Mouse (Mus musculus): ENCODE results near the gene Mcoln2.

Mcoln2 gene

GRCm38 (mm10) chr3:146145501-146145900 is 4.1 kb upstream of the Mcoln2 start:
- no peak for DNase-seq (ENCODE audit: low spot score in 2 of 2)

GRCm38 (mm10) chr3:146146131-146146530 is 3.5 kb upstream of the Mcoln2 start:
- DNase-seq (ENCODE audit: low spot score in 2 of 2), result no peak

- peak; percentile 40 to 47 for DNase-seq (ENCODE audit: low spot score in 2 of 2)
Observed at GRCm38 (mm10) chr3:146150058-146150400, 396 bp downstream of the Mcoln2 start.

- peak in 1 of 2 experiments; percentile 15 for DNase-seq (ENCODE audit: low spot score in 2 of 2)
Observed at GRCm38 (mm10) chr3:146150560-146150959, 927 bp downstream of the Mcoln2 start.

- no peak for DNase-seq (ENCODE audit: low spot score in 2 of 2)
Observed at GRCm38 (mm10) chr3:146151328-146151727, 1.7 kb downstream of the Mcoln2 start.

GRCm38 (mm10) chr3:146151755-146152154 is 2.1 kb downstream of the Mcoln2 start:
- no peak for DNase-seq (ENCODE audit: low spot score in 2 of 2)

- no peak for DNase-seq (ENCODE audit: low spot score in 2 of 2)
Observed at GRCm38 (mm10) chr3:146152348-146152747, 2.7 kb downstream of the Mcoln2 start.

GRCm38 (mm10) chr3:146152913-146153312 is 3.3 kb downstream of the Mcoln2 start:
- DNase-seq (ENCODE audit: low spot score in 2 of 2), result no peak

- DNase-seq (ENCODE audit: low spot score in 2 of 2), result no peak
Observed at GRCm38 (mm10) chr3:146153862-146154611, 4.4 kb downstream of the Mcoln2 start.

GRCm38 (mm10) chr3:146155628-146156576 is 6.3 kb downstream of the Mcoln2 start:
- DNase-seq (ENCODE audit: low spot score in 2 of 2), result no peak

GRCm38 (mm10) chr3:146156811-146157210 is 7.2 kb downstream of the Mcoln2 start:
- DNase-seq (ENCODE audit: low spot score in 2 of 2), result no peak

GRCm38 (mm10) chr3:146158039-146158438 is 8.4 kb downstream of the Mcoln2 start:
- no peak for DNase-seq (ENCODE audit: low spot score in 2 of 2)

GRCm38 (mm10) chr3:146159360-146159759 is 9.7 kb downstream of the Mcoln2 start:
- DNase-seq (ENCODE audit: low spot score in 2 of 2), result no peak

GRCm38 (mm10) chr3:146162197-146162596 is 12.6 kb downstream of the Mcoln2 start:
- DNase-seq (ENCODE audit: low spot score in 2 of 2), result no peak

- no peak for DNase-seq (ENCODE audit: low spot score in 2 of 2)
Observed at GRCm38 (mm10) chr3:146169356-146169755, 19.7 kb downstream of the Mcoln2 start.

- DNase-seq (ENCODE audit: low spot score in 2 of 2), result no peak
Observed at GRCm38 (mm10) chr3:146173030-146173429, 23.4 kb downstream of the Mcoln2 start.

- no peak for DNase-seq (ENCODE audit: low spot score in 2 of 2)
Observed at GRCm38 (mm10) chr3:146174215-146174614, 24.6 kb downstream of the Mcoln2 start.

GRCm38 (mm10) chr3:146177295-146177694 is 27.7 kb downstream of the Mcoln2 start:
- DNase-seq (ENCODE audit: low spot score in 2 of 2), result no peak

GRCm38 (mm10) chr3:146177748-146178582 is 28.3 kb downstream of the Mcoln2 start:
- DNase-seq (ENCODE audit: low spot score in 2 of 2), result peak; percentile 41 to 62

GRCm38 (mm10) chr3:146180341-146180740 is 30.7 kb downstream of the Mcoln2 start:
- DNase-seq (ENCODE audit: low spot score in 2 of 2), result no peak

GRCm38 (mm10) chr3:146180986-146181385 is 31.4 kb downstream of the Mcoln2 start:
- DNase-seq (ENCODE audit: low spot score in 2 of 2), result peak; percentile 26 to 45

Data from spleen, postnatal 14 days (tissue).